Mouse (Mus musculus) cerebellum, postnatal 4 days (tissue): ENCODE results near the gene Gm17693.
"Not testable (repeated sequence)": the region's sequence is repeated elsewhere in the genome, so short reads cannot be mapped to it uniquely, and the experiment has no call there.

Experiments
- DNase-seq, 2 experiments: peaks; one replicate each; pipeline ENCODE4 v3.0.0; 2022; ENCODE audit warnings: low spot score in 2 of 2, mixed read lengths in 1 of 2

The Gm17693 gene

GRCm38 (mm10) chrX:125705144-125705543 lies at the start of gene Gm17693:
TSS of gene Gm17693 (plus strand) at chrX:125705444.
- DNase-seq, result not testable (repeated sequence)
